Mouse (Mus musculus) regulatory T cell (primary cell): ENCODE results near the gene Smurf1.

Source experiments
- in situ Hi-C: fragments of 300-600 bp; cut with MboI, MseI; formaldehyde crosslinking; loops from one replicate; pipeline ENCODE4 v1.15.1; 2025; ENCODE audit warnings: high pct_unique_total_duplicates

Smurf1 gene

DNA sequence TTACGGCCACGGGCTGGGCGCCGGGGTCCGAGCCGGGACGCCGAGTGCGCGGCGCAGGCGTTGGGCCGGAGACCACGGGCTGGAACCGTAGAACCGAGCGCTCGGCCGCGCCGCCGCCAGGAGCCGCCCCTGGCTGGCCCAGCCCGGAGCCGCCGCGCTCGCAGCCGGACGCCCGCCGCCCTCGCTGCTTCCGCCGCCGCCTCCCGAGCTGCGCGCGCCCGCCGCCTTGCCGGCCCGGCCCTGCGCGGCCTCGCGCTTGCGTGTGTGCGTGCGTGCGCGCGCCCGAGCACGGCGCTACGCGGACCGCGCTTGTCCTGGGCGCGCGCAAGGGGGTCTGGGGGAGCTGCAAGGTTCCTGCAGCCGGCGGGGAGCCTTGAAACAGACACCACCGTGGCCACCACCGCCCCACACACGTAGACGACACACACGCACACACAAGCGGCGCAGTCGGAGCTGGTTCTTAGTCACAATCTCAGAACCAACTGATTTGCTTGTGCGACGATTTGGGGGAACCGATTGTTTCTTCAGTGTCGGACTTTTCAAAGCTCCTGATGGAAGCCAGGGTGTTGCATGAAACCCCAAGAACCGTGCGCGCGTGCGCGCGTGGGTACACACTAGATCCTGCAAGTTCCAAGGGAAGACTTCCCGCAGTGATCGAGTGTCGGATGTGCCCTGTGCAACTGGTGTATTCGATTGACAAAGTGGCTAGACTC, at the start of gene Smurf1:
TSS of gene Smurf1 (minus strand) at position 209 of the 713 bp plus-strand sequence.
- in situ Hi-C loops: no loop called here

DNA sequence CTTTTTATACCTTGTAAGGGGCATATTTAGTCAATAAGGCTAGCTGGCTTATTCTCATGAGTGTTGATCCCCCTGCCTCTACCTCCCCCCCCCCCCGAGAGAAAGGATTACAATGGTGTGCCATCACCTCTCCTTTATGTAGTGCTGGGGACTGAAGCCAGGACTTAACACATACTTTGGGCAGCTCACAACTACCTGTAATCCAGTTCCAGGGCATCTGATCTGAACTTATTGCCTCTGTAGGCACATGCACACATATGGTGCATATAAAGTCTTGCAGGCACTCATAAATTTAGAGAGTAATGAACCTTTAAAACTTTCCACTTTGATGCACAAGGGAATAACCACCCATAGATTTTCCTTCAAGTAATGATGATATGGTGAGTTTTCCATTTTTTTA, 48.6 kb upstream of the Smurf1 start:
- in situ Hi-C loops: no loop called here

DNA sequence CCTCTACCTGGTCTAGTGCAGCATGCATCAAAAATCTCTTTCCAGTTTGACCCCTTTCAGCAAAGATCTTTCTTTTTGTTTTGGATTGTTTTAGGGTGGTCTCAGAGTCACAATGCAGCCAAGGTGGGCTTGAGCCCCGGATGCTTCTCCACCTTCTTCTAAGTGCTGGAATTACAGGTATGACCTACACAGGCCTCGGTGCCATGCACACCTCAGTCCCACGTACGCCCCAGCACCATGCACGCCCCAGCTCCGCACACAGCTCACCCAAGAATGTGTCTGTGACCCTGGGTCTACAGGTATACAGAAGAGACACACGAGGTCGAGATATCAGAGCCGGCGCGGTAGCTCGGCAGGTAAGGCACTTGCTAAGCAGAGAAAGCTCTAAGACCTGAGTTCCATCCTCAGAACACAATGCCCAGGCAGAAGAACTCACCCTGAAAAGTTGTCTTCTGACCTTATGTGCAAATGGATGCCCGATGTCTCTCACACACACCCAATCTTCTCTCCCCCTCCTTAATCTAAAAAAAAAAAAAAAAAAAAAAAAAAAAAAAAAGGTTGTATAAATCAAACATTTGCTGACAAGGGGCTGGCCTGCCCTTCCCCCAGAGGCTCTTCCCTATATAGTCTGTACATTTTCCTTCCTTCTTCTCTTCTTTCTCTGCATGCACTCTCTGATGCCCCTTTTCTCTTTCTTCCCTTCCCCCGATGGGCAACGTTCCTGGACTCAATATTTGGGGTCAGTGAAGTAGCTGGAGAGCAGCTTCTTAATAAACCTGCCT, 43.4 kb upstream of the Smurf1 start:
- in situ Hi-C loops: no loop called here

DNA sequence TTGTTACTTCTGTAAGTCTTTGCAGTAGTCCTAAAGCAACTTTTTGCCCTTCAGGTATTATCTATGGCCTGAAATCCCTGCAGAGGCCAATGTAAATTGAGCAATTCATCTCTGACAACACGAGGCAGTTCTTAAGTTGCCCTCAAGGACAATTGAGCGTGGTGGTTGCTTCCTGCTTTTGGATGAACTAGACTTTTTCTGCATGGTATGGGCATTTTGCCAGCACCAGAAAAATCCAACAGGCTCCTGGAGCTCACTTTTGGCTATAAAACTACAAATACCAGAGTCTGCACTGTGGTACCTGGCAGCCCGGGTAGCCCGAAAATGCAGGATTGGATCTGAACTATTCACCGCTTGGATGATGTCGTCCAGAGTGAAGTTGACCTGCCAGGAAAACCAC, 39.9 kb upstream of the Smurf1 start:
- in situ Hi-C loops: no loop called here

DNA sequence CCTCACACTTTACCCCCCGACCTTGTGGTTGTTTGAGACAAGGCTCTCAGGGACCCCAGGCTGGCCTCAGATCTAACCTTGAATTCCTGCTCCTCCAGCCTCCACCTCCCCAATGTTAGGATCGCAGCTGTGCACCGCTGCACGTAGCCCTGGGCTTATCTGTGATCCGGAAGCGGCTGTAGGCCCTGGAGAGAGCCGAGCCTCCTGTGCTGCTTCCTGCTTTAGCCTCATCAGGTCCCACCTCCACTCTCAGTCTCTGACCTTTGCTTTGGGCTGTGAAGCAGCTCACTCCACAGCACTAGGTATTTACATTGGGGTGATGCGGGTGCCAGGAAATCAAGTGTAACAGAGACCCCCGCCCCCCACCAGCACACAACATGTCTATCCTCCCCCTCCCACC, 38.8 kb upstream of the Smurf1 start:
- in situ Hi-C loops: no loop called here

DNA sequence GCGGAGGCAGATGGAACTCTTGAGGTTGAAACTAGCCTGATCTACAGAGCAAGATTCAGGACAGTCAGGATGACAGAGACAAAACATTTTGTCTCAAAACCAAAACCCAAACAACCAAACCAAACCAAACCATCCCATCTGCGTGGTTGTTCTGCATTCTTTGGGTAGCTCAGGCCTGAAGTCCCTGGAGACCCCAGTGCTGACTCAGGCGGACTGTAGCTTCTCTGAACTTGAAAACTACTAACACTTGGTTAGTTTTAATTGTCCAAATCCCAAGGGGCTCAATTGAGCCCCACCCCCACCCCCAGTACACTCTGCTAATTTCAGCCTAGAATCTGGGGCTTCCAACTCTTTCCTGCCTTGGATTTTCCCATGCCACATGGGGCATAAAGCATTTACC, 37.7 kb upstream of the Smurf1 start:
- in situ Hi-C loops: no loop called here

DNA sequence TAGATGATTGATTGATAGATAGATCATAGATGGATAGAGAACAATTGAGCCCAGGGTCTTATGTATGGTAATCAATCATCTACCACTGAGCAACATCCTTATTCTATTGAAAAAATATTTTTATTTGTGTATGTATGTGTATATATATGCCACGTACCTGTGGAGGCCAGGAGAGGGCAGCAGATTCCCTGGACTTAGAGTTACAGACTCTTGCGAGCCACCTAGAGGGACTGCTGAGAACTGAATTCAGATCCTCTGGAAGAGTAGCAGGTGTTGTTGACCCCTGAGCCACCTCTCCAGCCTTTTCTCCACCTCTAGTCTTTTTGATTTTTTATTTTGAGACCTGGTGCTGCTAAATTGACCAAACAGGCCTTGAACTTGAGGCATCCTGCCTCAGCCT, 32.8 kb upstream of the Smurf1 start:
- in situ Hi-C loops: no loop called here

DNA sequence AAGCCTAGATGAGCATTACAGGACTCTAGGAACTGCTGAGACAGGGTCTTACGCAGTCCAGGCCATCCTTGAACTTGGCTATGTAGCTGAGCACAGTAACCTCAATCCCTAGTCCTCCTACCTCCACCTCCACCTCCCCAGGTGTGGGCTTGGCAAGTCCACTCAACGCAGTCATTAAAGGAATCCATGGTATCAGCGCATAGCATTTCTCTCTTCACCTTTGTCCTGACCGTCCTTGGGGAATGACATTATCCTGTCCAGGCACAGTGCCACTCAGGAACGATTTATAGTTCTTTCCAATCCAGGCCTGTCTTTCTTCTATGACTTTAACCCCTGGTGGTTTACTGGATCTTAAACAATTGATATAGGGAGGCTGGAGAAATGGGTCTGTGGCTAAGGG, 24.8 kb upstream of the Smurf1 start:
- in situ Hi-C loops: no loop called here

DNA sequence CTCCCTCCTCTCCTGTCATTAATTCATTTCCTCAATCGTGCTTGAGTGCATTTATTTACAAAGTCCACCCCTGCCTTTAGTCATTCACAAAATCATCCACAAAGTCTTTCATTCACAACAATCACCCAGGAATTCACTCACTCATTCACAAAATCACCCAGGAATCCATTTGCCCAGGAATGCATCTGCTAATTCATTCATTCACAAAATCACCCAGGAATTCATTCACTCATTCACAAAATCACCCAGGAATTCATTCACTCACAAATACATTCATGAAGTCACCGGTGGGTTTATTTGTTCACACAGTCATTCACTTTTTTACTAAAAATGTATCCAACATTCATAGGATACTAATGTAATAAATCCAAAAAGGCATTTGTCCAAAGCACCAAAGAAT, 24.4 kb upstream of the Smurf1 start:
- in situ Hi-C loops: no loop called here

DNA sequence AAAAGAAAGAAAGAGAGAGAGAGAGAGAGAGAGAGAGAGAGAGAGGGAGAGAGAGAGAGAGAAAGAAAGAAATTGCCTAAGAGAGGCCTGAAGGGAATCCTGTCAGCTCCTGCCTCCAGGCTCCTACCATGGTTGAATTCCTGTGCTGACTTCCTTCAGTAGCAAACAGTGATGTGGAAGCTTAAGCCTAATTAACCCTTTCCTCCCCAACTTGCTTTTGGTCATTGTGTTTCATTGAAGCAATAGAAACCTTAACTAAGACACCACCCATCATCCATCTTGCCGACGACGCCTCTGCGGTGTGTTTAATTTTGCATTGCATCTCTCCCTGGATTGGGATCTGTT, 23.4 kb upstream of the Smurf1 start:
- in situ Hi-C loops: loop anchor here (5.0 kb wide), 1 partner anchor 97 kb away; no protein-coding TSS in a partner anchor

DNA sequence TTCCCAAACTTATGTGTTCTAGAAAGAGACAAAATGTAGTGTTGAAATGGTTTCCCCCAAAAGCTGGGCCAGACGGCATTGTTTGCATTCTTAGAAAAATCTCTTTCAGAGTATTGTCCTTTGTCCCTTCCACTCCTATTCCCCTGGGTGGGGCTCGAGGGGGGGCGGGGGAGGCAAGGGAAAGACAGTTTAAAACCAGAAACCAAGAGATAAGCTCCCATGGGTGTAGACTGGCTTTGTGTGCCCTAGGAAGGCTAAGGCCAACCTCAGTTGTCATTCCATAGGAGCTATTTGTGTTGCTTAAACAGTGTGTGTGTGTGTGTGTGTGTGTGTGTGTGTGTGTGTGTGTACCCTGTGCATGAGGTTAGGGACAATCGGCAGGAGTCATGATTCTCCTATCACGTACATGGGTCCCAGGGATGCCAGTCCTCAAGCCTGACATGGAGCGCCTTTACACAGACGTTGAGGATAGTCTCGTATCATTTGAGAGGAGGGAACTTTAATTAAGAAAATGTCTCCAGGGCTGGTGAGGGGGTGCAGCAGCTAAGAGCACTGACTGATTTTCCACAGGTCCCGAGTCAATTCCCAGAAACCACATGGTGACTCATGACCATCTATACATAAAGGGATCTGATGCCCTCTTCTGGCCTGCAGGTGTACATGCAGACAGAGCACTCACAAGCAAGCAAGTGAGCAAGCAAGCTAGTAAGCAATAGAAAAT, 22.9 kb upstream of the Smurf1 start:
- in situ Hi-C loops: loop anchor here (5.0 kb wide), 1 partner anchor 96 kb away; no protein-coding TSS in a partner anchor

DNA sequence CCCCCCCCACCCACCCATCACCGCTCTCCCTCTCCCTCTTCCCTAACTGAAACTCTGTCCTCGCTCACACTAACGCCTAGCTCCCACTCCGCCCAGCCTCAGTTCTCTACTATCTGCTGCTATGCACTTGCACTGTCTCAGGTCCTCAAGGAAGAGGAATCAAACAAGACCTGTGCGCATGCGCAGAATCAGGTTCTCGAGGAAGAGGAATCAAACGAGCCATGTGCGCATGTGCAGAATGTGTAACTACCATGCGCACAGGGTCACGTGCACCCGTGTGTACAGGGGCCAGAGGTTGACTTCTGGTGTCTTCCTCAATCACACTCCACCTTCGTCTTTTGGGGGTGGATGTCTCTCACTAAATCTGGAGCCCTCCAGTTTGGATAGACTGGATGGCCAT, 21.9 kb upstream of the Smurf1 start:
- in situ Hi-C loops: loop anchor here (5.0 kb wide), 1 partner anchor 95 kb away; no protein-coding TSS in a partner anchor

DNA sequence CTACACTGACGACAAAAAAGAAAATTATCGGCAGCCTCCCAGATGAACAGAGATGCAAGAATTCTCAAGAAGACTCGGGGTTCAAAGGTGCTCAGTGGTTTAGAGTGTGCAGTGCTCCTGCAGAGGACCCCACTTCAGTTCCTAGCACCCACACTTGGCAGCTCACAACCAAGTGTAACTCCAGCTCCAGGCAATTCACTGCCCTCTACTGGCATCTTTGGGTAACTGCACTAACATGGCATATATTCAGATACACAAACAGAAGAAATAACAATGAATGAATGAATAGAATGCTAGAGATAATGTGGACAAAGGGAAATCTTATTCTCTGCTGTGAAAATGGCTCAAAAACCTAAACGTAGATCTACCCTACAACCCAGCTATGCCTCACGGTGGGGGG, 19.2 kb upstream of the Smurf1 start:
- in situ Hi-C loops: loop anchor here (5.0 kb wide), 1 partner anchor 93 kb away; no protein-coding TSS in a partner anchor

DNA sequence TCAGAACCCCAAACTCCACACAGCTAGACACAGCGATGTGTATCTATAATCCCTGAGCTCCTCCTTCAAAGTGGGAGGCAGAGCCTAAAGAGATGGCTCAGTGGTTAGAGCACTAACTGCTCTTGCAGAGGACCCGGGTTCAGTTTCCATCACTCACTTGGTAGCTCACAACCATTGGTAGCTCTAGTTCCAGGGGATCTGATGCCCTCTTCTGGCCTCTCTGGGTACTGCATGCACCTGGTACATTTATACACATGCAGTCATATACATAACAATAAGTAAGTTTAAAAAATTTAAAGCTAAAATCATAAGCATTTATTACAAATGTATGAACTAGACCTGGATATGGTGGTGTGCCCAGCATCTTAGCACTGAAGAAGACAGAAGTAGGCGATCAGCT, 17.6 kb upstream of the Smurf1 start:
- in situ Hi-C loops: no loop called here

DNA sequence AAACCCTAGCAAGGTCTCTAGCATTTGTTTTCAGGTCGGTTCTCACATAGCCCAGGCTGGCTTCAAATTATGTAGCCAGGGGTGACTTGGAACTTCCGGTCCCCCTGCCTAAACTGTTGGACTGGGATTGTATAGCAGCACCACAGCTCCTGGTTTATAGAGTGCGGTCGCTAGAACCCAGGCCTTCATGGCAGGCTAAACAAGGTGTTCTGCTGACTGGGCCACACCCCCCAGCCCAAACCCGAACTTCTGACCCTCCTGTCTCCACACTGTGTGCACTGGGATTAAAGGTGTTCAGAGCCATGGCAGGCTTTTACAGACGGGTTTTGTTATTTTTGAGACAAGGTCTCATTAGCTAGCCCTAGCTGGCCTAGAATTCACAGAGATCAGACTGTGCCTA, 13.5 kb upstream of the Smurf1 start:
- in situ Hi-C loops: no loop called here

DNA sequence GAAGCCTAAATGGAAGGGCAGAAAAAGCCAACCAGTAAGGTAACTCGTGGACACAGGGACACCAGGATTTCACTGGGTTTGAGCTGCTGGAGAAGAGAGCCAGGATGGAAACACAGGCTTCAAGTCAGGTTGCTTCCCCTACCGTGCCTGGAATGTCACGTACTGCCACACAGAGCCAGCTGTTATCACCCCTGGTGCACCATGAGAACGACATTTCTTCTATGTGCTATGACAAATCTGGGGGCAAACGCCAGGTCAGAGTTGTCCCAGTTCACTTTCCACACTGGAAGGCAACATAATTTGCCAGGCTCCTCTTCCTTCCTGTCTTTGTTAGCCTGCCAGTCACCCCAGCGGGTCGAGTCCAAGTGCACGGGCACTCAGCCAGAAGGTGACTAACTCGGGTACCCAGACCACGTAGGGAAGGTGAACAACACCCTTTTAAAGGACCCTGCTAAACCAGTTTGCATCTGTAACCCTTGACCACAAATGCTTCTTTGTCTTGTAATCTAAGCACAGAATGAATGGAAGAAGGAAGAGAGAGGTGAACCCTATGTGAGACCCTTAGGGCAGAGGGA, 13.0 kb upstream of the Smurf1 start:
- in situ Hi-C loops: no loop called here

DNA sequence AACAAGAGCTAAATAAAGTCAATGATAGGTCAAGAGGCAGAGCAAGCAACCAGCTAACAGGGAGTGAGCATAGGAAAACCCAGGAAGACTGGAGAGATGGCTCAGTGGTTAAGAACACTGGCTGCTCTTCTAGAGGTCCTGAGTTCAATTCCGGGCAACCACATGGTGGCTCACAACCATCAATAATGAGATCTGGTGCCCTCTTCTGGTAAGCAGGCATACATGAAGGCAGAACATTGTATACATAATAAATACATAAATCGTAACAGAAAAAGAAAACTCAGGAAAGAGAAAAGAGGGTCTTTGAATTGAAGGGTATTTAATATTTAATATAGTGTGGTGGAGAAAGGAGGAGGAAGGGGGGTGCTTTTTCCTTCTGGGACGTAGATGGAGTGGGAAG, 5.6 kb upstream of the Smurf1 start:
- in situ Hi-C loops: loop anchor here (5.0 kb wide), 1 partner anchor 94 kb away; no protein-coding TSS in a partner anchor

DNA sequence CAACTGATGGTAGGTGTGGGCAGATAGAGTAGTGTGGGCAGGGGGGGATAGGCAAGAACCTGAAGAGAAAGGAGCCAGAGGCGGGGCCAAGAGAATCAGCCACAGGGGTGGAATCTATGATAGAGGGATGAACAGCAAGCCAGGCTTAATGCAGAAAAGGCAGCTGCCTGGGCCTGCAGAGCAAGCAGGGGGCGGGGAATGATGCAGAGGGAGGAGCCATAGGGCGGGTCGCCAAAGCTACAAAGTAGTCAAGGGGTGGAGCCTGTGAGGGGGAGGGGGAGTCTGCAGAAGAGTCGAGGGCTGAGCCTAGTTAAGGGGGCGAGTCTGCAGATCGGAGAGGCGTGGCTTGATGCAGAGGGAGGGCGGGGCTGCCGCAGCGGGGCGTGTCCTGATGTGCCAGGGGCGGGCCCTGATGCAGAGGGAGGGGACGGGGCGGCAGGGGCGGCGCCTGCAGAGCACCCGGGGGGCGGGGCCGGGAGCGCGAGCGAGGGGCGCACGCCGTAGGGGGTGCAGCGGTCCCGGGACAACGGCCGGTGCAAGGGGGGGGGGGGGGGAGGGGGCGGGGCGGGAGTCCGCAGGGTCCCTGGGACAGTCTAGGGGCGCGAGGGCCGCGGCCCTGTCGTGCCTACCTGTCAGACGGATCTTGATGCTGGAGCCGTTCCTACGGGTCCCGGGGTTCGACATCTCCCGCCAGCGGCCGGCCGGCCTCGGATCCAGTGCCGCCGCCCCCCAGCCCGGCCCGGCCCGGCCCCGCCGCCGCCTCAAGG, 592 bp downstream of the Smurf1 start:
- in situ Hi-C loops: no loop called here

DNA sequence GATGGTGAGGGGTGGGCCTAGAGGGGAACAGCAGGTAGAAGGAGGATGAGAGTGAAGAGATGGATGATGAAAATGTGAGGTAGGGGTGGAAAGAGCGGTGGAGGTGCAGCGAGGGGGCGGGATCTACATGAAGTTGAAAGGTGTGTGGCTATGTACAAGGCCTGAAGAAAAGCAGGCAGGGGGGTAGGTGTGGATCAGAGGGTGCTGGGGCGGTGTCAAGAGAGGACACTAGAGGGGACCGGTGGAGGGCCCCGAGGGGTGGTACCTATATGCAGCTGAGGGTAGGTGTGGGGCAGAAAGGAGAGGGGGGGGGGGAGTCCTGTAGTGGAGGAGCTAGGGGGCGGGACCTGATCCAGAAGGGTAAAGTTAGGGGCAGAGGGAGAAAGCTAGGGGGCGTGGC, 1.2 kb downstream of the Smurf1 start:
- in situ Hi-C loops: no loop called here

DNA sequence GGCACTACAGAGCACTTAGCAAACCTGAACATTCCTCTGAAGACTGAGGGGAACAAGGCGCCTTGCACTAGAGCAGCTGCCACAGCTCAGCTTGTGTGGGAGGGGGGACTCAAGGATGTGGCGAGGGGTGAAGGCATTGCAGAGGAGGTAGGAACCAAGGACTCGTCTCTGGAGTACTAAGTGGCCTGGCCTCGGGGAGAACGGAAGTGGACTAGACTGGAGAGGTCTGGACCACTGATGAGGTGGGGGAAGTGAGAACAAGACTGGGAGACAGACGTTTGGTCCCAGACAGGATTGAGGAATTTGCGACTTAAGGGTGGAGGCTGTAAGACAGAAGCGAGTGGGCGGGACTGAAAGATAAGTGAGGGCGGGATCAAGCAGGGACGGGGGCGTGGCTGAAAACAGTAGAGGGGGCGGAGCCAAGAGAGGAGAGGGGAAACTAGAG, 1.8 kb downstream of the Smurf1 start:
- in situ Hi-C loops: no loop called here

DNA sequence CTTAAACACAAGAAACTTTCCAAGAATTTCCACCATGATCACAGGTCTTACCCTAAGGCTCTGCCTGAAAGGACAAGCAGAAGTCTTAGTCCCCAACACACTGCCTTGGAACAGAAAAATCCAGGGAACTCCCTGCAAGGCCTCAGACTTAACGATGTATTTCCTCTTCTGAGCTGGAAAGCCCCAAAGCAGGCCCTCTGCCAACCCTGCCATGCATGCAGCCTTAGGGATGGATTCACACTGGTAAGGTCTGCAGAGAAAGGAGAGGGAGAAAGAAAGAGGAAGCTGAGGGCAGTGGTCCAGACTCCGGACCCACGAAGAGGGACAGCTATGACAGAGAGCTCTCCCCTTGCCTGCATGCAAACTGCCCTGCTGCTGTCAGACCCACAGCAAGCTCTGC, 2.2 kb downstream of the Smurf1 start:
- in situ Hi-C loops: no loop called here
